Mouse (Mus musculus): Measurements from ENCODE around the gene Sash1.

DNA sequence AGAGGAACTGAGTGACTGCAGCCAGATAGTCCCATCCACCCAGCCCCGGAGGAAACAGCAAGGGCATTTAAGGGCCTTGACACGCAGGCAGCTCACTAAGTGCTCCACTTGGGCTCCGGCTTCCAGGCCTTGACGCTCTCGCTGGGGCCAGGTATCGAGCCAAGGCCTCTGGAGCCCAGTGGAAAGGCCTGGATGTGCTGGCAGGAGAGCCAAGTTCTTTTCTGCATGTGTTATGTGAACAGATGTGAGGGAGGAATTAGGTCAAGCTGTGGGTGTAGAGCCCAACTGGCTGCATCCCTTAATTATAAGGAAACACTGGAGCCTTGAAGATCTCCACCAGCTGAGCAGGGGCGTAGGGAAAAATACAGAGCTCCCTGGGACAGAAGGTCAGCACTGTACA is 133.4 kb downstream of the Sash1 start:
- no peak for TF ChIP-seq CTCF (IDR thresholded peaks at IDR 0.05; ENCODE audit: low read depth, low read length)
- no peak for TF ChIP-seq POLR2A (IDR thresholded peaks at IDR 0.05; ENCODE audit: borderline replicate concordance, low read depth, low read length)

All from bone marrow macrophage, adult 2 months (primary cell).